Mouse (Mus musculus) brain, embryonic 14.5 days (tissue): ENCODE measurements around the gene Marcksl1. TPM values are rescaled to one million over a fixed set of nuclear protein-coding genes. Genes with fewer than 3 reads are reported as not detected.

Experiments
- DNase-seq: peaks from one replicate; pipeline ENCODE4 v3.0.0-alpha.2; 2011; ENCODE audit warnings: low read depth
- CTCF ChIP-seq: fragments of 200-500 bp; IDR thresholded peaks from 2 replicates; pipeline ENCODE4 v1.5.1; 2012; ENCODE audit warnings: inconsistent platforms, mild to moderate bottlenecking, moderate library complexity, borderline replicate concordance; ENCODE audit not compliant: insufficient read depth, insufficient read length; ENCODE audit errors: extremely low read depth
- POLR2A ChIP-seq: fragments of 200-500 bp; IDR thresholded peaks from 2 replicates; pipeline ENCODE4 v1.6.1; 2012; ENCODE audit warnings: mild to moderate bottlenecking, inconsistent platforms, borderline replicate concordance; ENCODE audit not compliant: poor library complexity, insufficient read depth, insufficient read length, severe bottlenecking; ENCODE audit errors: extremely low read depth
- polyA plus RNA-seq: library from polyadenylated mRNA; depleted of rRNA; stranded (reverse); fragments of >200 nt; gene quantifications from 2 replicates; pipeline ENCODE4 v1.2.3, GENCODE M21; 2012; rRNA removed

Gene Marcksl1
- polyA plus RNA-seq = 1,642 and 1,750 TPM in 2 replicates

- peak; percentile 95 for DNase-seq
- TF ChIP-seq POLR2A = peak; percentile 100
- no peak for TF ChIP-seq CTCF
Measured at GRCm38 (mm10) chr4:129513086-129513767, at the start of gene Marcksl1. Gene Marcksl1, plus strand, starts transcription at chr4:129513581.

GRCm38 (mm10) chr4:129464286-129464815 is 49.0 kb upstream of the Marcksl1 start:
- DNase-seq = no peak
- TF ChIP-seq POLR2A = no peak
- no peak for TF ChIP-seq CTCF

- DNase-seq = no peak
- TF ChIP-seq CTCF = no peak
- no peak for TF ChIP-seq POLR2A
Measured at GRCm38 (mm10) chr4:129476047-129476446, 37.3 kb upstream of the Marcksl1 start.

- DNase-seq = no peak
- TF ChIP-seq POLR2A (no peak), CTCF (no peak)
Measured at GRCm38 (mm10) chr4:129479863-129480262, 33.5 kb upstream of the Marcksl1 start.

DNA sequence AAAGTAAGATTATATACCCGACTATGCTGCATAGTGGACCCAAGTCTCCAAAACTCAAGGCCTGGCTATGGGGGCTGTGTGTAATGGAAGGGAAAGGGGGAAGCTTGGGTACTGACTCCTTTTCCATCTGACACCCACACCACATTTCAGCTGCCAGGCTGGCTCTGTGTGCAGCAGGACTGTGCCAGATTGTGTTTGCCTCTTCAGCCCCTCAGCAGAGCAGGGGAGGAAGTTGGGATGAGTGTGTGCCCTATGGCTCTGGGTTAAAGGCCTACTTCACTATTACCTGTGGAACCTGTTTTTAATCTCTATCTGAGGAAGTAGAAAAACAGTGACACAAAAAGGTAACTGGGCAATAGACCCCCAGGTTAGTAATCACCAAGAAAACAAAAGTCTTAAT is 32.3 kb upstream of the Marcksl1 start:
- DNase-seq = no peak
- TF ChIP-seq CTCF (no peak), POLR2A (no peak)

DNA sequence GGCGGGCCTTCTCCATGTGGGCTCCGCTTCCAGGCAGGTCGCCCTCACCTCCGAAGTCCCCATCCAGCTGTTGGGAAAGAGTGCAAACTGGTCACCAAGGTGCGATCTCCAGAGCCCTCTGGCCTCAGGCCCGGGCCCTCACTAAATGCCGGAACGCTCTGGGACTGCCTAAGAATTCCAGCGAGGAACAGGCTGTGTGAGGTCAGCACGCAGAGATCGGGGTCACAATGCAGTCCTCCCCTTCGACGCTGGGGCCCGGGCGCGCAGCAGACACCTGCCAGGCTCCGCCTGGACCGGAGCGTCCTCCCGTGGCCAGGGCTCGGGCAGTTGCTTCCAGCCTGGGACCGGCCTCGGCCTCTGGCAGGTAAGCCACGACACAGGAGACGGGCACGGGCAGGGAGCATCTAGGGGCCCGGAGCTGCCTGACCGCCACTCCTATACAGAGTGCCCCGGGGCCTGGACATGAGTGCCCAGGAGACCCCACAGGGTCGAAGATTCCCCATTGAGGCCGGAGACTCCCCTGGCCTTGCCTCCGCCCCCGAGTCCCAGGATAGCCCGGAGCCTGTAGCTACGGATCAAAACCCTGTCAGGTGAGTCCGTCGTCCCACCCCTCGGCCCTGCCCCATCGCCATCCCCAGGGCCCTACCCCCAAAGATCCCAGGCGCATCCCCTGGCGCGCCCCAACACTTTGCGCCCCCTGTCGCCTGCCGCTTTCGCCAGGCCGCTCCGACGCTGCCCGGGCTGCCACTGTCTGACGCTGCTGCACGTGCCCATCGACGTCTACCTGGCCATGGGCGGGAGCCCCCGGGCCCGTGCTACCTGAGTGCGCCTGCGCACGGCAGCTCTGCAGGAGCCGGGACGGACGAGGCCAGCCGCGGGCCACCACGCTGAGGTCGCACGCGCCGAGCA is 22.2 kb upstream of the Marcksl1 start, which contains the start of the genes Tssk3 and Fam229a:
TSS of gene Tssk3 (minus strand) at position 51 of the 909 bp plus-strand sequence.
TSS of gene Fam229a (plus strand) at position 219 of the 909 bp plus-strand sequence.
- no peak for TF ChIP-seq POLR2A
- no peak for TF ChIP-seq CTCF
- peak; percentile 63 for DNase-seq

DNA sequence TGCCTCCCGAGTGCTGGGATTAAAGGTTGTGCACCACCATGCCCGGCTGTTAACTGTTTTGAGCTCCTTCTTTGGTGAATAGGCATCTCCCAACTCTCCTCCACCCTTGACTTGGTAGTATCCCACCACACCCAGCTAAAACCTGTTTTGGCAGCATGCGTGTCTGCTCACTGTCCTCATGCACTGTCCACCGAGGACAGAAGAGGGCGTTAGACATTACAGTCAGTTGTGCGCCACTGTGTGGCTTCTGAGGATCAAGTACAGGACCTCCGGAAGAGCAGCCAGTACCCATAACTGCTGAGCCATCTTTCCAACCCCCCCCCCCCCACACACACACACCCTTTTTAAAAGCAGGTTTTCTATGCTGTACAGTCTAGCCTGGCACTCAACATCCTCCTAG is 18.7 kb upstream of the Marcksl1 start:
- TF ChIP-seq POLR2A = no peak
- no peak for TF ChIP-seq CTCF
- DNase-seq = no peak

GRCm38 (mm10) chr4:129495672-129496562 is 17.5 kb upstream of the Marcksl1 start:
- DNase-seq = peak; percentile 93
- TF ChIP-seq POLR2A (no peak), CTCF (peak; percentile 9; the same call in 1 of the 2 replicates)

- DNase-seq = no peak
- no peak for TF ChIP-seq CTCF
- TF ChIP-seq POLR2A = no peak
Measured at GRCm38 (mm10) chr4:129496631-129497030, 16.8 kb upstream of the Marcksl1 start.

- no peak for TF ChIP-seq CTCF
- TF ChIP-seq POLR2A = no peak
Measured at GRCm38 (mm10) chr4:129498941-129499340, 14.4 kb upstream of the Marcksl1 start.

DNA sequence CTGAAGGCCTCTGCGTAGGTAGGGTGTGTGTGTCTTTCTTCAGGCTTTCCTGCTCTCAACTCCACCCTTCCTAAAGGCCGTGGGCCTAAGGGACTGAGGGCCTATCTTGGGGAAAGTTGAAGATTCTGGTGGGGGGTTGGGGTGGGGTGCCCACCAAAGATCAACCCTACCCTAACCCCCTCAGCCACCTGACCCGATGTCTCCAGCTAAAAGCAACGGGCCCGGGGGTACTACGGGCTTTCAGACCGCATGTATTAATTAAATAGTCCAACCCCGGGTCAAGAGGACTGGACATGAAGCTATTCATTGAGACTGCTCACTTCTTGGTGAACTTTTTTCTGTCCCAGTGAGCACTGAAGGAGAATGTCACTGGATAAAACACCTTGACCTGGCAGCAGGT is 13.4 kb upstream of the Marcksl1 start:
- no peak for DNase-seq
- TF ChIP-seq CTCF (no peak), POLR2A (no peak)

More at GRCm38 (mm10) chr4:129498941-129499340, 14.4 kb upstream of the Marcksl1 start:
- no peak for DNase-seq
